Mouse (Mus musculus): ENCODE measurements around the gene Polr2a. TPM values are rescaled to one million over a fixed set of nuclear protein-coding genes. Genes with fewer than 3 reads are reported as not detected.
"Not testable (repeated sequence)": the region's sequence is repeated elsewhere in the genome, so short reads cannot be mapped to it uniquely, and the experiment has no call there.

Polr2a gene
- total RNA-seq, 2 experiments from 2014 or later: 61.2 to 61.3 TPM

GRCm38 (mm10) chr11:69752686-69753085, 5.8 kb downstream of the Polr2a start:
- no peak for DNase-seq

GRCm38 (mm10) chr11:69751635-69752034, 6.8 kb downstream of the Polr2a start:
- DNase-seq: no peak

GRCm38 (mm10) chr11:69731408-69731807, 27.0 kb downstream of the Polr2a start:
- DNase-seq: not testable (repeated sequence)

- no peak for DNase-seq
These were observed 29.4 kb downstream of the Polr2a start for GRCm38 (mm10) chr11:69729063-69729462.

GRCm38 (mm10) chr11:69725951-69726350, 32.5 kb downstream of the Polr2a start:
- DNase-seq: no peak

GRCm38 (mm10) chr11:69723074-69723473, 35.4 kb downstream of the Polr2a start:
- DNase-seq: no peak

GRCm38 (mm10) chr11:69720852-69721251, 37.6 kb downstream of the Polr2a start:
- DNase-seq: no peak

GRCm38 (mm10) chr11:69719423-69719822, 39.0 kb downstream of the Polr2a start:
- DNase-seq: no peak

- no peak for DNase-seq
These were observed 39.8 kb downstream of the Polr2a start for GRCm38 (mm10) chr11:69718661-69719060.

- no peak for DNase-seq
These were observed 41.5 kb downstream of the Polr2a start for GRCm38 (mm10) chr11:69716953-69717352.

- DNase-seq: no peak
These were observed 42.5 kb downstream of the Polr2a start for GRCm38 (mm10) chr11:69715929-69716328.

- DNase-seq: no peak
These were observed 43.0 kb downstream of the Polr2a start for GRCm38 (mm10) chr11:69715482-69715881.

- no peak for DNase-seq
These were observed 43.7 kb downstream of the Polr2a start for GRCm38 (mm10) chr11:69714636-69715329.

- DNase-seq: no peak
These were observed 45.3 kb downstream of the Polr2a start for GRCm38 (mm10) chr11:69712954-69713672.

- no peak for DNase-seq
These were observed 47.4 kb downstream of the Polr2a start for GRCm38 (mm10) chr11:69711082-69711481.

- DNase-seq: no peak
These were observed 48.0 kb downstream of the Polr2a start for GRCm38 (mm10) chr11:69710470-69710869.

- DNase-seq: peak; percentile 27 to 30
These were observed 48.6 kb downstream of the Polr2a start for GRCm38 (mm10) chr11:69709554-69710446.

- DNase-seq: no peak
These were observed 49.7 kb downstream of the Polr2a start for GRCm38 (mm10) chr11:69708614-69709265.

GRCm38 (mm10) chr11:69707873-69708381, 50.5 kb downstream of the Polr2a start:
- DNase-seq: no peak

- DNase-seq: no peak
These were observed 51.0 kb downstream of the Polr2a start for GRCm38 (mm10) chr11:69707480-69707847.

- DNase-seq: no peak
These were observed 51.5 kb downstream of the Polr2a start for GRCm38 (mm10) chr11:69706775-69707479.

- no peak for DNase-seq
These were observed 53.8 kb downstream of the Polr2a start for GRCm38 (mm10) chr11:69704613-69705010.

All from layer of hippocampus, postnatal 36 days (tissue).